Mouse (Mus musculus) neural tube, embryonic 15.5 days (tissue): ENCODE results near the gene Olfr371. TPM values are rescaled to one million over a fixed set of nuclear protein-coding genes. Genes with fewer than 3 reads are reported as not detected.

Source experiments
- ATAC-seq: fragments of 200-750 bp; cut with Nextera tagmentation; 2 replicates; pipeline ENCODE4 v1.8.0; 2017; ENCODE audit warnings: mild to moderate bottlenecking, moderate TSS enrichment, moderate library complexity; ENCODE audit not compliant: low FRiP score
- H3K27ac ChIP-seq: fragments of 300-500 bp; sonication (generic); replicated peaks from 2 replicates; pipeline ENCODE4 v1.5.1; 2015; ENCODE audit warnings: mild to moderate bottlenecking, inconsistent platforms
- H3K27me3 ChIP-seq: fragments of 300-500 bp; sonication (generic); replicated peaks from 2 replicates; pipeline ENCODE4 v1.6.1; 2015; ENCODE audit warnings: inconsistent platforms
- H3K36me3 ChIP-seq: fragments of 300-500 bp; sonication (generic); 2 replicates; pipeline ENCODE4 v1.6.1; 2015; ENCODE audit warnings: inconsistent platforms
- H3K4me1 ChIP-seq: fragments of 300-500 bp; sonication (generic); 2 replicates; pipeline ENCODE4 v1.6.1; 2015; ENCODE audit warnings: inconsistent platforms
- H3K4me2 ChIP-seq: fragments of 300-500 bp; sonication (generic); 2 replicates; pipeline ENCODE4 v1.6.1; 2015; ENCODE audit warnings: inconsistent platforms, mild to moderate bottlenecking, moderate library complexity
- H3K4me3 ChIP-seq: fragments of 300-500 bp; sonication (generic); replicated peaks from 2 replicates; pipeline ENCODE4 v1.5.1; 2015; ENCODE audit warnings: mild to moderate bottlenecking, inconsistent platforms
- H3K9ac ChIP-seq: fragments of 300-500 bp; sonication (generic); replicated peaks from 2 replicates; pipeline ENCODE4 v1.6.1; 2015; ENCODE audit warnings: mild to moderate bottlenecking, inconsistent platforms
- H3K9me3 ChIP-seq: fragments of 300-500 bp; sonication (generic); replicated peaks from 2 replicates; pipeline ENCODE4 v1.6.1; 2016; ENCODE audit warnings: inconsistent platforms
- WGBS: fragments of 180-500 bp; shearing (Covaris S2); methylation state at CpG from one replicate; pipeline ENCODE4 v1.1.7; 2015; ENCODE audit warnings: mixed read lengths; 5-methylcytosine and 5-hydroxymethylcytosine counted together
- polyA plus RNA-seq: library from polyadenylated mRNA; unstranded; fragments of >200 nt; fragmentation: Nextera tagmentation; extraction: Ambion mirVana; gene quantifications from 2 replicates; pipeline ENCODE4 v1.2.1, GENCODE M21; 2015

Olfr371 gene
- polyA plus RNA-seq = not detected in 2 replicates

DNA sequence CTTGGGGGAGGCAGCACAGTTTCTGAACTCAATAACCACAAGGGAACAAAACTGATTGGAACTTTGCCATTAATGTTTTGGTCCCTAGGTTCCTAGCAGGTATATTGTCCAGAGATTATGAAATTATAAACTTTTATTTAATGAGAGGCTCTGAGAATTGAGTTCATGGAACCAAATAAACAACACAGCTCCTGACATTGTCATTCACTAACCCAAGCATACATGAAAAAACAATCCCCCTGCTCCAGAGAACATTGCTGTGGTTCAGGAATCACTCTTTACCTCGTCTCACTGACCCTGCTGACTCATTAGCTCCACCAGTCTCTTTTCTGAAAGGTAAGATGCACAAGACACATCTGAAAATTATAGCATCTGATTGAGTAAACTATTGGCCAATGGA is at the start of gene Olfr371:
Olfr371 (plus strand) TSS at position 301 of the 400 bp plus-strand sequence.
- no peaks in the 10 kb centered on the region for H3K9me3 ChIP-seq

DNA sequence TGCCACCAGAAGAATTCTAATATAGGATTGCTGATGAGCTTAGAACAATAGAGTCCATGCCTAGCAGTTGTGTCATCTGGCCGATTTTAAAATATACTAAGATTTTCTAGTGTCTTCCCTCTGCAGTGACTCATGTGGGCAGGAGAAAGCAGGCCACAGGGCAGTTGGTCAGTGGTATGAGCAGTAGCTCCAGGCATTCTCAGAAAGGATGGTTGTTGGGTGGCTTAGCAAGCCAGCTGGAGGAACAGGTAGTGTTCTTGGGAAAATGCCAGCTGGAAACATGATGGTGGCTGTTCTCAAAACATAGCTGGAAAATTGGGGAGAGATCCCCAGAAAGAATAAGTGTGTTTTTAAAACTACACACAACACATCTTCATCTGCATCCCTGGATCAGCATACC is 33.4 kb upstream of the Olfr371 start:
- Histone ChIP-seq H3K27me3 (no peaks in the 10 kb centered on the region), H3K36me3 (no peaks in the 10 kb centered on the region), H3K9me3 (0 out of 2 replicates have a peak, but pooled peaks cover 4% of the 10 kb centered on the region), H3K27ac (no peak overlapping the region), H3K9ac (no peak overlapping the region), H3K4me3 (no peak overlapping the region), H3K4me1 (no peaks in the 10 kb centered on the region), H3K4me2 (no peak overlapping the region)
- WGBS = 87% methylated on average over 1 of the region's 1 CpGs
- ATAC-seq = no peak

More for the DNA sequence above, at the start of gene Olfr371:
- H3K4me3 ChIP-seq = no peak within 1 kb of the TSS
- no peak within 1 kb of the TSS for H3K27ac ChIP-seq
- H3K9ac ChIP-seq = no peak within 1 kb of the TSS
- no peaks in the 10 kb centered on the region for H3K4me1 ChIP-seq
- ATAC-seq = no peak
- no peaks in the 10 kb centered on the region for H3K27me3 ChIP-seq
- H3K4me2 ChIP-seq = no peak within 1 kb of the TSS
- H3K36me3 ChIP-seq = no peaks in the 10 kb centered on the region
- 55% methylated on average over 1 of the region's 1 CpGs for WGBS

DNA sequence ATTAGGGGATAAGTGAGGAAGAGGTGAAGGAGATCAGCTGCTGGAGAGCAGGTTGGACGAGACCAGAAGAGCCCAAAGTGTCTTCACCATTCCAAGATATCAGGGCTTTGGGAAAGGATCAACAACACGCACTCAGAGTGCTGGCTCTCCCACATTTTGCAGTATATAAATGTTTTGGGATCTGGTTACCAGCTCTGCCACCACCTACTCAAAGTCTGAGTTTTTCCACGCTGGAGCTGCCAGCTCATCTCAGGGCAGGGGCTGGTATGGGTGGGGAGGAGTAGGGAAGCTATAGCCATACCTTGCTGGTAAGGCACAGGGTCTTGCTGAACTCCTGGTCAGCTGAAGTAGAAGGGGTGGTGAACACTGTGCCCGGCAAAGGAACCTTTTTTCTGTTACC is 5.6 kb upstream of the Olfr371 start:
- H3K9ac ChIP-seq = no peak overlapping the region
- no peak overlapping the region for H3K4me2 ChIP-seq
- H3K27ac ChIP-seq = no peak overlapping the region
- 78% methylated on average over 4 of the region's 4 CpGs for WGBS
- H3K9me3 ChIP-seq = no peaks in the 10 kb centered on the region
- H3K36me3 ChIP-seq = no peaks in the 10 kb centered on the region
- H3K27me3 ChIP-seq = no peaks in the 10 kb centered on the region
- no peak for ATAC-seq
- no peak overlapping the region for H3K4me3 ChIP-seq
- H3K4me1 ChIP-seq = no peaks in the 10 kb centered on the region

DNA sequence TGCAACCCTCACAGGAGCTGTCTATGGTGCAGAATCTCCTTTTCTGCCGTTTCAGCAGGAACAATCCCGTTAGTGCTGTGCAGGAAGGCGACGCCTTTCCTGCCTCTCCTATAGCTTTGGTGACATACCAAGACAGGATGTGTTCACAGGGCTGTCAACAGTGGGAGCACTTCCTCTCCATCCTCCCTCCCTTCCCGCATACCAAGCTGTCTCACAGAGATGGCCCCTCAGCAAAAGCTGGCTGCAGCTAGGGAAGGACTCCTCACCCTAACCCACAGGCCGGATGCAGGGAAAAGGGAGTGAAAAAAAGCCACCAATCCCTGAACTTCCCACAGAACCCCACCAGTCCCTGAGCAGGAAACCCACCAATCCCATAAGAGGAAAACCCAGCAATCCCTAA is 4.8 kb upstream of the Olfr371 start:
- 63% methylated on average over 6 of the region's 6 CpGs for WGBS
- Histone ChIP-seq H3K4me2 (no peak overlapping the region), H3K9me3 (no peaks in the 10 kb centered on the region), H3K27me3 (no peaks in the 10 kb centered on the region), H3K4me3 (no peak overlapping the region), H3K27ac (peak overlapping the region; percentile 37; the same call in 1 of the 2 replicates), H3K36me3 (no peaks in the 10 kb centered on the region), H3K4me1 (no peaks in the 10 kb centered on the region), H3K9ac (no peak overlapping the region)
- ATAC-seq = no peak

DNA sequence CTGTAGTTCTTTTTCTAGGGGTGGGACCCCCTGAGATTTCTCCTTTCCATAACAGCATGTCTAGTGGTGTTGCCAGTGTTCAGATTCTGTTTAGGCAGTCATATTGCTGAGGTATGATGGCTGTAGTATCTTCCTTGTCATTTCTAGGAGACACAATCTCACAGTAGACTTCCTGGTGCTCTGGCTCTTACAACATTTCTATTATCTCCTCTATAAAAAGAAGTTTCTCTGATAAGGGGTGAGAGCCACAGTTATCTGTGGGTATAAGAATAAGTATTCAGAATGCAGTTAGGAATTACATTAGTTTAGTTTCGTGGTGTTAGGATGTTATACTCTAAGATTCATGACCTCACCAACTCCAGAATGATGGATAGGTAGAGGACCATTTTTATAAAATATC is 1.5 kb downstream of the Olfr371 start:
- Histone ChIP-seq H3K9ac (no peak overlapping the region), H3K27ac (no peak overlapping the region), H3K4me2 (no peak overlapping the region), H3K36me3 (no peaks in the 10 kb centered on the region), H3K27me3 (no peaks in the 10 kb centered on the region), H3K9me3 (no peaks in the 10 kb centered on the region), H3K4me3 (no peak overlapping the region), H3K4me1 (no peaks in the 10 kb centered on the region)
- ATAC-seq = no peak
- whole genome bisulfite sequencing = 78% methylated on average over 1 of the region's 1 CpGs

Other genes starting within 250 kb of the Olfr371 start
- 9.4 and 15.1 TPM in 2 replicates for gene Junb, start 247.3 kb upstream of the Olfr371 start, polyA plus RNA-seq
- 33.9 and 37.2 TPM in 2 replicates for gene Hook2, start 235.4 kb upstream of the Olfr371 start, polyA plus RNA-seq
- gene Best2, start 211.5 kb upstream of the Olfr371 start, polyA plus RNA-seq = not detected in 2 replicates
- 148 and 154 TPM in 2 replicates for gene Asna1, start 200.7 kb upstream of the Olfr371 start, polyA plus RNA-seq
- gene Trir, start 199.2 kb upstream of the Olfr371 start, polyA plus RNA-seq = 116 and 124 TPM in 2 replicates
- gene Tnpo2, start 189.1 kb upstream of the Olfr371 start, polyA plus RNA-seq = 54.9 and 55.5 TPM in 2 replicates
- 60.6 and 68.3 TPM in 2 replicates for gene Fbxw9, start 165.9 kb upstream of the Olfr371 start, polyA plus RNA-seq
- gene Gm5741, start 158.0 kb upstream of the Olfr371 start, polyA plus RNA-seq = 1.4 and 1.6 TPM in 2 replicates
- gene Dhps, start 154.2 kb upstream of the Olfr371 start, polyA plus RNA-seq = 102 and 117 TPM in 2 replicates
- gene Wdr83os, start 145.2 kb upstream of the Olfr371 start, polyA plus RNA-seq = 111 and 121 TPM in 2 replicates
- 50.3 and 50.5 TPM in 2 replicates for gene Wdr83, start 144.7 kb upstream of the Olfr371 start, polyA plus RNA-seq
- 19.3 and 31.1 TPM in 2 replicates for gene Man2b1, start 142.7 kb upstream of the Olfr371 start, polyA plus RNA-seq
- gene Zfp791, start 102.9 kb upstream of the Olfr371 start, polyA plus RNA-seq = 3.4 and 4.2 TPM in 2 replicates
- gene Cks1brt, start 74.1 kb upstream of the Olfr371 start, polyA plus RNA-seq = not detected in 2 replicates
- 69.5 and 75.7 TPM in 2 replicates for gene Orc6, start 73.6 kb downstream of the Olfr371 start, polyA plus RNA-seq
- 171 and 178 TPM in 2 replicates for gene Vps35, start 73.8 kb downstream of the Olfr371 start, polyA plus RNA-seq
- 0.56 and 0.90 TPM in 2 replicates for gene Mylk3, start 160.4 kb downstream of the Olfr371 start, polyA plus RNA-seq
- 37.4 and 37.6 TPM in 2 replicates for gene 4921524J17Rik, start 206.8 kb downstream of the Olfr371 start, polyA plus RNA-seq